Mouse (Mus musculus) ES-E14 (cell line): ENCODE measurements around the gene Clca1. TPM values are rescaled to one million over a fixed set of nuclear protein-coding genes. Genes with fewer than 3 reads are reported as not detected.
"Not testable (repeated sequence)": the region's sequence is repeated elsewhere in the genome, so short reads cannot be mapped to it uniquely, and the experiment has no call there.

Experiments used
- DNase-seq: peaks from one replicate; pipeline ENCODE4 v3.0.0-alpha.2; 2013; ENCODE audit warnings: low read depth, low spot score
- H3K27ac ChIP-seq: 2 replicates; pipeline ENCODE4 v1.5.1; 2012; ENCODE audit warnings: low read depth, mild to moderate bottlenecking, low read length, moderate library complexity, mixed read lengths; ENCODE audit not compliant: poor library complexity, insufficient read depth, severe bottlenecking
- H3K36me3 ChIP-seq: 2 replicates; pipeline ENCODE4 v1.6.1; 2012; ENCODE audit warnings: mild to moderate bottlenecking, low read length, moderate library complexity, mixed read lengths; ENCODE audit not compliant: control insufficient read depth, poor library complexity, insufficient read depth, severe bottlenecking
- H3K4me1 ChIP-seq, 2 experiments: fragments of 150-350 bp in 1 of 2; sonication (generic) in 1 of 2; 2 replicates each; pipeline ENCODE4 v1.6.1; 2012; ENCODE audit warnings: low read length in 2 of 2, mild to moderate bottlenecking in 1 of 2, mixed read lengths in 1 of 2; ENCODE audit not compliant: control insufficient read depth in 2 of 2, insufficient read depth in 2 of 2, poor library complexity in 1 of 2
- H3K4me3 ChIP-seq, 2 experiments: fragments of 150-350 bp in 1 of 2; sonication (generic) in 1 of 2; 2 replicates each; pipeline ENCODE4 v1.5.1; 2012; ENCODE audit warnings: low read length in 2 of 2, low read depth in 1 of 2, mild to moderate bottlenecking in 1 of 2, mixed read lengths in 1 of 2; ENCODE audit not compliant: insufficient read depth in 1 of 2, poor library complexity in 1 of 2, severe bottlenecking in 1 of 2
- H3K9ac ChIP-seq: 2 replicates; pipeline ENCODE4 v1.6.1; 2012; ENCODE audit warnings: low read depth, mild to moderate bottlenecking, low read length, mixed read lengths; ENCODE audit not compliant: poor library complexity, insufficient read depth, severe bottlenecking
- H3K9me3 ChIP-seq: fragments of 150-350 bp; sonication (generic); 2 replicates; pipeline ENCODE4 v1.6.1; 2012; ENCODE audit warnings: low read depth, mild to moderate bottlenecking, low read length; ENCODE audit not compliant: control insufficient read depth, insufficient read depth
- CHD2 ChIP-seq: IDR thresholded peaks from 2 replicates; pipeline ENCODE4 v1.6.1; 2014; ENCODE audit warnings: mild to moderate bottlenecking, low read depth, low read length, inconsistent platforms
- HCFC1 ChIP-seq: IDR thresholded peaks from 2 replicates; pipeline ENCODE4 v1.6.1; 2012; ENCODE audit warnings: low read length, inconsistent platforms, borderline replicate concordance; ENCODE audit not compliant: insufficient read depth
- MAFK ChIP-seq: IDR thresholded peaks from 2 replicates; pipeline ENCODE4 v1.6.1; 2014; ENCODE audit warnings: mild to moderate bottlenecking, low read depth, low read length, inconsistent platforms; ENCODE audit not compliant: insufficient read depth
- ZC3H11A ChIP-seq: IDR thresholded peaks from 2 replicates; pipeline ENCODE4 v1.6.1; 2012; ENCODE audit warnings: low read depth, mild to moderate bottlenecking, inconsistent platforms, low read length, borderline replicate concordance
- ZNF384 ChIP-seq: IDR thresholded peaks from 2 replicates; pipeline ENCODE4 v1.6.1; 2012; ENCODE audit warnings: low read depth, low read length, inconsistent platforms
- in situ Hi-C, 2 experiments: fragments of 600-800 bp; cut with MboI; formaldehyde crosslinking; loops; one replicate each; pipeline ENCODE4 v1.15.1; 2025; ENCODE audit warnings: low sequenced_read_pairs in 2 of 2, inconsistent platforms in 1 of 2; ENCODE audit not compliant: unreplicated experiment in 2 of 2
- total RNA-seq: library from RNA; depleted of rRNA; stranded (reverse); fragments of 300-350 nt; gene quantifications from 2 replicates; pipeline ENCODE4 v1.2.3, GENCODE M21; 2012; rRNA removed

Gene Clca1
- 0.09 and 0.16 TPM in 2 replicates for total RNA-seq

DNA sequence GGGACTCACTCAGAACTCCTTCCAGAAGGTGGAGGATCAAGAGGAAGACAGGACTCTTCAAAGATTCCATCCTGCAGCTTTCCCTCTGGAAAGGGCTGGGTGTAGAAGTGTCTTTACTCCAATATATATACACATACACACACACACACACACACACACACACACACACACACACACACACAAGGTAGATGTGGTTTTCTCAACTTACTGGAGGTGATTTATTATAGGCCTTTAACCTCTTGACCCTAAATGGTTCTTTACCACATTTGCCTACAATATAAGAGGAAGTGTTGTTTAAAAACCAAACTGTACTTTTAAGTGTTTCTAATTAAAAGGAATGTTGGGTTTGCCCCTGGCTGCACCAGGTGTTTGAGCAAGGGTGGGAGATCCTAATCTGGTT is at the start of gene Clca1:
Gene Clca1 (minus strand): TSS at position 101 of the 400 bp plus-strand sequence.
- in situ Hi-C loops = no loop called here

DNA sequence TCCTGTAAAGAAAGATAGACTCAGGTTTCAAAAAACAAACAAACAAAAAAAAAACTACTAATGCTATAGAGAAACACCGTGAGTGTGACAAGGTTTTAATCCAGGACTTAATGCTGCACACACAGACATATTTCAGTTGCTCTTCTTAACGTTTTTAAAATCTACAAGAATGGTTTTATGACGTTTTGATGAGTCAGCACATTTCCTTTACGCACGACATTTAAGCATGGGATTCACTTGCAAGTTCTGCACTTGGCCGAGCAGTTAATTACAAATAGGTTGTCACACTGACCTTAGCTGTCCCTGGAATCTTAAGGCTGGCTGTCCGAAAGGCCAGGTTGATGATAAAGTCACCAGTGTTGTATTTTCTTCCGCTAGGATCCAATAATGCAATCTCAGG is 48.3 kb upstream of the Clca1 start:
- Histone ChIP-seq H3K4me1 (no peaks in the 10 kb centered on the region), H3K9ac (no peak overlapping the region), H3K27ac (no peak overlapping the region), H3K36me3 (no peaks in the 10 kb centered on the region), H3K9me3 (no peaks in the 10 kb centered on the region), H3K4me3 (no peak overlapping the region)
- in situ Hi-C loops = no loop called here
- no peak for DNase-seq
- TF ChIP-seq ZC3H11A (no peak), MAFK (peak; percentile 99)

More for the DNA sequence above, at the start of gene Clca1:
- Histone ChIP-seq H3K4me1 (no peaks in the 10 kb centered on the region), H3K9me3 (no peaks in the 10 kb centered on the region), H3K36me3 (no peaks in the 10 kb centered on the region), H3K4me3 (no peak within 1 kb of the TSS), H3K27ac (no peak within 1 kb of the TSS), H3K9ac (no peak within 1 kb of the TSS)
- DNase-seq = no peak
- TF ChIP-seq ZC3H11A (no peak), CHD2 (no peak), MAFK (no peak), ZNF384 (no peak), HCFC1 (no peak)

DNA sequence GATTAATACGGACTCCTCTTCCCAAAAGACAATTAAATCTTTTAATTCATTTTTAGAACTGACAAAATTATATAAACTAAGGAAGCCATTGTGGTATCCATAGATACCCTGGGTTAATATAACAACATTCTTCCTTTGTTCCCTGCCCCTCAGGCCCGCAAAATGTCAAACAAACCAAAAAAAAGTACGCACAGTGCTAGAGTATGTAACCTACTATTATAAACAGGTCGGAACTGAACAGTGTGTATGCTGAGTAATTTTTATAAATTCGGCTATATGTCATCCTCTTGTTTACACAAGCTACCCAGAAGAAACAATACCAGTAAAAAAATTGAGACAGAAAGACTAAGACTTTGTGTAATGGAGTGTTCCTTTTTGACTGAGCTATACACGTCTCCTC is 45.8 kb upstream of the Clca1 start:
- Histone ChIP-seq H3K9ac (no peak overlapping the region), H3K9me3 (no peaks in the 10 kb centered on the region), H3K27ac (no peak overlapping the region), H3K36me3 (no peaks in the 10 kb centered on the region), H3K4me1 (no peaks in the 10 kb centered on the region), H3K4me3 (no peak overlapping the region)
- in situ Hi-C loops = no loop called here
- TF ChIP-seq HCFC1 = no peak
- TF ChIP-seq CHD2 = no peak
- no peak for TF ChIP-seq MAFK
- no peak for TF ChIP-seq ZC3H11A
- TF ChIP-seq ZNF384 = no peak
- no peak for DNase-seq

DNA sequence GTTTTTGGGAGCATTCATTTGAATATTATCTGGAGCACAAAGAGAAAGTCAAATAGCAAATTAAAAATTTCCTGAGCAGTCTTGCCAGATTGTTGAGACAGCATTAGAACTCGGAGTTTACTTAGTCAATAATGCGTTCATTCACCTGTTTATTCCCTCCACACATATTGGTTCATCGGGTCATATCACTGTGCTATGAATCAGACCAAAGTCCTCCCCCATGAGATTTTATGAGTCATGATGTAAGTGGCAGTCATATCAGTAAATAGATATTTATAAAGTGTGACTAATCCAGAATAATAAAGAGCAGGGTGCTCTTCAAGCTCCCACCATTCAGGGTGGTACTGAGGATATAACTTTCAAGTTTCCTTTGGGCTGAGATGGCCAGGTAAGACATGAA is 39.8 kb upstream of the Clca1 start:
- Histone ChIP-seq H3K27ac (no peak overlapping the region), H3K36me3 (no peaks in the 10 kb centered on the region), H3K4me1 (no peaks in the 10 kb centered on the region), H3K9me3 (no peaks in the 10 kb centered on the region), H3K9ac (no peak overlapping the region), H3K4me3 (no peak overlapping the region)
- in situ Hi-C loops = no loop called here
- TF ChIP-seq ZC3H11A (no peak), CHD2 (no peak), HCFC1 (no peak), MAFK (no peak), ZNF384 (no peak)
- DNase-seq = no peak

DNA sequence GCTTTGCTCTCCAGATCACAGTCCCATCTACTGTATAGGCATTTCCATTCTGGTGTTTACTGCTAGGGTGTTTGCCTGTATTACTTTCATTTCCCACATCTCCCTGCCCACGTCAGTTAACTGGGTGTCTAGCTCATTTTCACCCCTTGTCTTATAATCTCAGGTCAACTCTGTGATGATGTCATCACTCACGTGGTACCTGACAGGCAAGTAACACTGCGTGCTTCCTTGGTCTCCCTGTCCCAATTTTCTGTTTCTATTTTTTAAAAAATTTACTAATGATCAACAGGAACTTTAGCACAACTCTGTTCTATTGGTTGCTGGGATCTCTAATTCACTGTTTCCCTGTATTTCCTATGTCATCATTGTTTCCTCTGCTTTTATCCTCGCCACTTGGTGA is 36.4 kb upstream of the Clca1 start:
- H3K9me3 ChIP-seq = no peaks in the 10 kb centered on the region
- no peak for DNase-seq
- H3K4me1 ChIP-seq = no peaks in the 10 kb centered on the region
- no peak overlapping the region for H3K27ac ChIP-seq
- no peak for TF ChIP-seq HCFC1
- no peak for TF ChIP-seq MAFK
- TF ChIP-seq ZNF384 = no peak
- TF ChIP-seq ZC3H11A = no peak
- TF ChIP-seq CHD2 = no peak
- in situ Hi-C loops = no loop called here
- no peak overlapping the region for H3K9ac ChIP-seq
- H3K36me3 ChIP-seq = no peaks in the 10 kb centered on the region
- H3K4me3 ChIP-seq = no peak overlapping the region

DNA sequence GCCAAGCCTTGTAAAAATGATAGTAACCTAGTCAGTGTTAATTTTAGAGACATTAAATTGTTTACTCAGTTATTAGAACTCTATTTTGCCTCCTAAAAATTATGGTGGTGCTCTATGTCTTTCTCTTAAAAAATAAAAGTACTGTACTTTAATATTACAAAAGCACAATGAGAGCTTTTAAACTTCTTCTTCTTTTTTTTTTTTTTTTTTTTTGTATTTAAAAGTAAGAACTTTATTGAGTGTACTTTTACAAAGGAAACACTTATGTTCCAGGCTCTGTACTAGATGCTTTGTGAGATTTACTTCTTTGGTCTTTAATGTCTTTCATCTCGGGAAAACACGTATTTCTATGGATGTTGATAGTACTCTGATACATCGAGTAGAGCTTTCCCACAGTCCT is 22.6 kb upstream of the Clca1 start:
- in situ Hi-C loops, H3K4me3 ChIP-seq, H3K27ac ChIP-seq, H3K9me3 ChIP-seq, DNase-seq, H3K4me1 ChIP-seq, H3K36me3 ChIP-seq, H3K9ac ChIP-seq: not testable (repeated sequence)
